Mouse (Mus musculus): ENCODE measurements around the gene Camk1g. TPM values are rescaled to one million over a fixed set of nuclear protein-coding genes. Genes with fewer than 3 reads are reported as not detected.

Camk1g gene
- total RNA-seq, 2 experiments from 2014 or later = 1.8 to 3.6 TPM

DNA sequence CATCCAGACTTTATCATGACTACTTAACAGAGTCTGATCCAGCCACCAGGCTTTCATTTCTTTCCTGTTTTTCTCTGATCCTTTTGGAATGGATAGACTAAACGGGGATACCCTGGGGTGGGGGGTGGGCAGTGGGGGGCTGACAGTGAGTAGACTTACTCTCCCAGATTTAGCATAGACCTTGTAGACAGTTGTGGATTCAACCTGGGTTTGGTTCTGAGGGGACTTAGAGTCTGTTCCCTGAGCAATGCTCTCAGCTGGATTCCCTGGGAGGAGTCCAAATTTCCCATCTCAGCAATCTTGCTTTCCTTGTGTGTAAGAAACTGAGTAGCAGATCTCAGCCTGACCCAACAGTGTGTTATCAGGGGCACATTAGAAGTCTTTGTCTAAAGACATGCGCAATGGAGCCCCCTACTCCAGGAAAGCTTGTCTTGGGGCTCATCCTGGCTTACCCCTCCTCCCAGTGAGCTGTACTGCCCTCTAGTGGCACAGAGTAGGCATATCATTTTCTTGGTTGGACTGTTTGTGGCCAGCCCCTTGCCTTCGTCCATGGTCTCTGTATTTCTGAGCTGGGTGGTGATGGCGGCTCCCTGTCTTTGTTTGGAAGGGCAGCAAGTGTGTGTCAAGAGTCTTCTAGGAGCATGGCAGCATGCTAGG, 6.5 kb upstream of the Camk1g start:
- no peak for DNase-seq (ENCODE audit: low spot score in 2 of 2)

DNA sequence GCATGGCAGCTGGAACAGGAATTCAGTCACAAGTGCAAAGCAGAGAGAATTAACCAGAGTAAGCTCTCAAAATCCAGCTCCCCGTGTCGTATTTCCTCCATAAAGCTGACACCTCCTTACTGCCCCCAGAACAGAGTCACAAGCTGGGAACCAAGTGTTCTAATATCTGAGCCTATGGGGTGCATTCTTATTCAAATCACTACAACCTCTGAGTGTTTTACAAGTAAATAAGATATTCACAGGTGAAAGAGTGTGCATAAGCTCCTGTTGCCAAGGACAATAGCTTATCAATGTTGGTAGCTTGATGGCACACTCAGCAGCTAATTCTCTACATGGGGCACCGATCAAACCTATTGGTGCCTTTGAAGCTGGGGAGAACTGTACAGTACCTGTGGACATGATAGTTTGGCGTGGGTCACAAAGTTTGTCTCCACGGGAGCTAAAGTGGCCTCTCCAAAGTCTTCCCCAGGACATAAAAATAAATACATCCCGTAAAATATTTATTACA, 3.9 kb upstream of the Camk1g start:
- DNase-seq (ENCODE audit: low spot score in 2 of 2) = no peak

DNA sequence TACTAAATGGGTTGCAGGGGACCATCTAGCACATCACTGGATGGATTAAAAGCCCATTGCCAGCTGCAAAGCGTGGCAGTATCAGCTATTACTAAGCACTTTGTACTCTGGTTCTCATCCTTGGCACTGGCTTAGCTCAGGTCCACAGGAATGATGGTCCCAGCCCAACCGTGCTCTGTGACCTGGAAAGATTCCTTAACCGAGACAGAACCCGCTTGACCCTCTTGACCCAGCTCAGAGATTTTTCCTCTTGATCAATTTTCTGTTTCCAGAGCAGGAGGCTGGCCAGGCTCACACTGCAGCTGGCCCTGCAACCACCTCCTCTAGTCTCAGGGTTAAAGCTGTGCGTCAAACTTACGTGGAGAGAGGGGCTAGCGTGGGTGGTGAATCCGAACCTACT, 1.0 kb downstream of the Camk1g start:
- no peak for DNase-seq (ENCODE audit: low spot score in 2 of 2)

DNA sequence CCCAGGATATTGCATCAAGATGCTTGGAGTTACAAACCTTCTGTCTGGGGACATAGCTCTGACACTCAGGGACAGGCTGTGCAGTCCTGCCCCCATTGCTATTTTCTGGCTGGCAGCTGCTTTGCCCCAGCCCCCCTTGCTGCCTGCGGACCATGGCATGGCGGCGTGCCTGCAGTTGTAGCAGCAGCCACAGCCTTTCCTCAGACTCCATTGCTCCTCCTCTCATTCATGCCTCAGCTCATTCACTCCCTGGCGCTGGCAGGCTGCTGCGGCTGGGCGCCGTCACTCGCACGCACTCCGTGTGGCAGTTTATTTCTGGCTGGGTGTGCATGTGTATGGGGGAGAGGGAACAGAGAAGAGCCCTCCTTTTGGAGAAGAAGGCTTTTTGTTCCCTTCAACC, 2.0 kb downstream of the Camk1g start:
- no peak for DNase-seq (ENCODE audit: low spot score in 2 of 2)

DNA sequence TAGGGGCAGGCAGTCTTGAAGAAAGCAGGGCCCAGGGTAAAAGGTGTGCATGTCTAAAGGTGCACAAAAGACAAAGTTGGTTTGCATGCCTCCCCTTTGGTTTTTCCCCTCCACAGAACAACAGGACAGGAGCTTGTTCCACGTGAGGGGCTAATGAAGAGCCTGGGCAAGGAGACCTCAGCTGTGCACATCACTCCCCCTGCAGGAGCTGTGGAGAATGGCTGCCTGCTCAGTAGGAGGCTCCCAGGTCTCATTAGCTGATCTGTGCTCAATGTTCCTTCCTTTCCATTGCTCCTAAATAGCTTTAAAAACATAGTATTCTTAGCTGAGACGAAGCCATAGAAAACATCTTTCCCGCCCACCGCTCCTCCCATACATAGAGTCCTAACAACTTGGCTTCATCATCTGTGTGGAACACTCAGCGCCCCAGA, 6.3 kb downstream of the Camk1g start:
- peak in 1 of 2 experiments; percentile 11 for DNase-seq (ENCODE audit: low spot score in 2 of 2)

DNA sequence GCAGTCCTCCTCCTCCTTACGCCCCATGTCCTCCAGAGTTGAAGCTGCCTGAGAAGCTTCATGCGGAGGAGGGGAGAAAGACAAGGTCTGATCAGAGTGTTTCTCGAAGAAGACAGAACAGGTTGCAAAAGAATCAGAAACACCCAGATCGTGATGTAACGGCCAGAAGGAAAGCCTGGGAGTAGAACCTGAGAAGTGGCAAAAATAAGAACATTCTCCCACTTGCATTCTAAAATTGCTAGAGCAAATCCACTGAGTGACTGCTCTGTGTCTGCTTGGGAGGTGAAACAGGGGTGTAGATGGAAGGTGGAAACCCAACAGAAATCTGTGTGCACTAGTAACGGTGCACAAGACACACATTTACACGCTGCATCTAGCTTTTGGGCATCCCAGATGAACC, 8.0 kb downstream of the Camk1g start:
- DNase-seq (ENCODE audit: low spot score in 2 of 2) = no peak

DNA sequence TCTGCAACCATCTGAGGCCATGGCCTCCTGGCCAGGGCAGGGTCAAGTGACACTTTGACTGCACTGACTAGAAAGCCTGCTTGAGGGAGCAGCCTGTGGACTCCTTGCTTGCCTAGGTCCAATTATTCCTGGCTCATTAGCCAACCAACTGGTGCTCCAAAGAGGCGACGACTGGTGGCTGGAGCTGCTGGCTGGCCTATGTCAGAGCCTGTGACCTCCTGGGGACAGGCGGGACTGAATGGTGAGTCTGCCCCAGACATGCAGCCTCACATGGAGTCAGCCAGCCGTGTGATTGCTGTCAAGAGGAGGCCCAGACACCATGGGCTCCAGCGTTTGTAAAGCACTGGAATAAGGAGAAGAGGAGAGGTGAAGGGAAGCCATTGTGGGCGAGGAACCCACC, 8.9 kb downstream of the Camk1g start:
- no peak for DNase-seq (ENCODE audit: low spot score in 2 of 2)

DNA sequence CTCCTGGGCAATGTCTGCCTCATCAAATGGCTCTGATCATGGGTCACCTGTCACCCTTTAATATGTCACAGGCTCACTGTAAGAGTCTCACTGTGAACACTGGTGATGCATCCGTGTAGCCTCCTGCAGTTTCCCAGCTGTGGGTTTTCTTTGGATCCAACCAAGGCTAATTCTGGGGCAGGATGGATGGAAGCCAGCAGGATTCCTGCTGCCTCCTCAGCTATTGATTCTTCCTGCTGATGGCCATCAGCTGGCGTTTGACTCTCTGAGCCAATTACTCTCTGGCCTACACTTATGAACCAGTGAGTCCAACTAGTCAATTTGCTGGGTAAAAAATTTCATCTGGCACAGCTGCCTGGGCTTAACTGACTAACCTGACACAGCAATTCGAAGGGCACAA, 10.9 kb downstream of the Camk1g start:
- DNase-seq (ENCODE audit: low spot score in 2 of 2) = no peak

DNA sequence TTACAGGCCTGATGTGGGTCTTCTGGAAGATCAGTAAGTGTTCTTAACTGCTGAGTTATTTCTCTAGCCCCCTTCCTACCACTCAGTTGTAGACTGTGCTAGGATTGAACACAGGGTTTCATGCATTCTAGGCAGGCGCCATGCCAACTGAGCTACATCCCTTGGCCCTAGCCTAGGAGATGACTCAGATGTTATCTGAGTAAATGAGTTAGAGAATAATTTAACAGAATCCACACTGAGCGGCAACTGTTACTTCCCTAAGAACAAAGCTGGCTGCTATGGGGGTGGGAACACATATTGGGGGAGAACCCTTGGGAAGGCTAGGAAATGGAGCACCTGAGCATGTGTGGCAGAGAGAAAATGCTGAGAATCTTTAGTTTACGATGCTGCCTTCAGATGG, 18.5 kb downstream of the Camk1g start:
- DNase-seq (ENCODE audit: low spot score in 2 of 2) = no peak

DNA sequence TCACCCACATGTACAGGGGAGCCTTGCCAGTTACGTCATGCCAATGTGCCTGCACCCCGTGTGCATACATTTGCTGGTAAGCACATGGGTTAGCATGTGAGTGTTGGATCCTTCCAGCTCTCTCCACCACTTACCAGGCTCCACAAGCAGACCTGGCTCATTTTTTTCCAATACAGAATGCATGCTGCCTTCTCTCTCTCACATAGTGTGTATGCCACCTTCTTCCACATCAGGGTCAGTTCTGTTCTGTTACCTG, 19.6 kb downstream of the Camk1g start:
- no peak for DNase-seq (ENCODE audit: low spot score in 2 of 2)

DNA sequence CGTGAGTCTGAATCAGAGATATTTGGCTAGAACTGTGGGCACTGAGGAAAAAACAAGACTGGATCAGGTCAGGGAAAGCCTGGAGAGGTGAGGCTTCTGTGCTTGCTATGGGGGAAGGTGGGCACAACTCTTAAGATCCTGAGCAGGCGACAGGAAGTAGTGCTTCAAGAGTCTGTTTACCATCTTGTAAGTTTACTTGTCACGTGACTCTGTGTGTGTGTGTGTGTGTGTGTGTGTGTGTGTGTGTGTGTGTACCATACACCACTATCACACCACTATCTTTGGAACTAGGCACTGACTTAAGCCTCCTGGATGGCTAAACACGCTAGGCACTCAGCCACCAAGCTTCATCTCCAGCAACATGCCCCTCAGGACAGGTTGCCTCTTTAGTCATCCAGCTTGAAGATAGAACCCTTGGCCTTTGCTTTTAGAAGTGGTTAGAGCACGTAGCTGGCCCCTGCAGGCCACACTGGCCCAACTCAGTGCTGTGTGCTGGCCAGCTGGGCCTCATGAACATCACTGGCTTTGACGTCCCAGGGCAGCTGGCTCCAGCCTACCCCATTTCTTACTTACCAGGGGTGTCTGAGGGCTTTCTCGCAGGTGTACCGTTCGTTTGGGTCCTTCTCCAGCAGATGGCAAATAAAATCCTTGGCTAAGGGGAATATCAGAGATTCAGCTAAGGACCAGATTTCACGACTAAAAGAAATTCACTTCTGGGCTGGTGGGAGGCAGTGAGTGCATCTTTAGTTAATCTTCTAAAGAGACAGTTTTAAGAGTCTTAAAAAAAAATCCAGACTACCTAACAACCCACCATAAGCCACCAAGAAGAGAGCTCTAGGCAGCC, 20.2 kb downstream of the Camk1g start:
- no peak for DNase-seq (ENCODE audit: low spot score in 2 of 2)

DNA sequence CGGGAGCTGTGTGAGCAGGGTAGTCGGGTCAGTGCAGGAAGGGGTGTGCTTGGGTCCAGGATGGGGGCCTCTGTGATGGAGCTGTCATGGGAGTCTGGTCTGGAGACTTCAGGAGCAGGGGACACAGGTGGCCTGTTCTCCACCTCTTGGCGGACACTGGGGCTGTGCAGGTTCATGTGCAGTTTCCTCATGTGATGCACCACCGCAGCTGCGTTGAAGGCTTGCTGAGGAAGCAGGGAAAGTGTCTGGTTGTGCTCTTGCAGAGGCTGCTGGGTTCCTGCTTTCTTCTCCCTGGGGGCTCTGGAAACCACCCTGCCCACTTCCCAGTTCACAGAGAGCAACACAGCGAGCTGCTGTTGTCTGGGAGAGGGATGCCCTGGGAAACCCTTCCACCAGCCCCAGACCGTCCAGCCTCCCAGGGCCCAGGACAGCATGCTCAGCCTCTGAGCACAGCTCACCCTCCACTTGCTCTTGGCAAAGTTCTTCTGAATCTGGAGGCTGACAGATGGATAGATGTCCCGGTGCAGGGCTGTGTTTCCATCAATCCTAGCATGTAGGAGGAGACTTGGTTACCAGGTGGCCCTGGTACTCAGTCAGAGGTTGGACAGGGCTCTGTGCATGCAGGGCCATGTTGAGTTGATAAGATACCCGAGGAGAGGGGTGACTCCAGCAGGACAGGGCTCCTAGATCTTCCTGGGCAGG, 21.7 kb downstream of the Camk1g start:
- no peak for DNase-seq (ENCODE audit: low spot score in 2 of 2)

DNA sequence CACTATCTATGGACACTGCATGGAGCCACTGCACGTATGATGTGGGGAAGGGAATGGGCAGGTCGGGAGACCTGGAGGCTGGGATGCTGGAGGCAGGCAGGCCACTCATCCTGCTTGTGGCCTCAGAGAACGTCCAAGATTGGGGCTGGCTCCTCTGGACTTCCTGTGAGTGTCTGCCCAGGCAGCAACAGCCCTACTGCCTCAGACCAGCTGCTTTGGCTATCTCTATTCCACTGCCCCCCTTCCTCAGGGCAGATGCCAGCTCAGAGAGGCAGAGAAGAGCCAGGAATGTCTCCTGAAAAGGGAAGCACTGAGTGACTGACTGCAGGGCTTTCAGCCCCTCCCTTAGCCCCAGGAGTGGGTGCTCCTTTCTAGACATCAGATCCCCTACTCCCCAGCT, 23.2 kb downstream of the Camk1g start:
- no peak for DNase-seq (ENCODE audit: low spot score in 2 of 2)

DNA sequence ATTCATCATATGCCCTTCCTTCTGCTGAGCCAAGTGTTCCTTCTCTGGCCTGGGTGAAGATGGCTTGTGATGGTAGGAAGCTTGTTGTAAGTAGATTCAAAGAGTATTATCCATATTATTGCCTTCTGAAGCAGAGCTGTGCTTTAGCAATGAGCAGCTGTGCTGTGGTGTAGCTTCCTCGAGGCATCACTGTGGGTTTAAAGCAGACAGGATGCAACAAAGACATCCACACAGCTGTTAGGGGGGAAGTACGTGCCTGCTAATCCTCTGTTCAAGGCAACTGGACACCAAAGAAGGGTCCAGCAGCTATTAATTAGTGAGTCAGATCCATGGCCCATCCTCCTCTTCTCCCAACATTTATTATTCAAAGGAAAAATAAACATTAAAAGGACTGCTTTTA, 25.1 kb downstream of the Camk1g start:
- no peak for DNase-seq (ENCODE audit: low spot score in 2 of 2)

DNA sequence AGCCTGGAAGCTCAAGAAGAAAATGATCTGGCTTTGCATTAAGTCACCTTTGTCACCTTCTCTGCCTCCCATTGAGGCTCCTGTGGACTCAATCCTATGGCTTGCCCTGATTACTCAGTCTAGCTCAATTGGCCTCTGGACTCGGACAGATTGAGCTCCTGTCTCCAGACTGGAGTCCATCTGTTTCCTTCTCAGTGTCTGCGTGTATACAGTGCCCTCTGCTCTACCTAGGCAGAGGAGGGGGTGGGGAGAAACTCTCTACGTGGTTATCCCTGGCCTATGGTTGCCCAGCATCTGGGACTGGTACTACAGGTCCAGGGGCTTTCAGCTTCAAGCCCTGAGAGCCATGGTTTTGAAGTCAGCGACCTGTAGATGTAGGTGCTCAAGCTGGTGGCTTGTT, 26.2 kb downstream of the Camk1g start:
- DNase-seq (ENCODE audit: low spot score in 2 of 2) = no peak

DNA sequence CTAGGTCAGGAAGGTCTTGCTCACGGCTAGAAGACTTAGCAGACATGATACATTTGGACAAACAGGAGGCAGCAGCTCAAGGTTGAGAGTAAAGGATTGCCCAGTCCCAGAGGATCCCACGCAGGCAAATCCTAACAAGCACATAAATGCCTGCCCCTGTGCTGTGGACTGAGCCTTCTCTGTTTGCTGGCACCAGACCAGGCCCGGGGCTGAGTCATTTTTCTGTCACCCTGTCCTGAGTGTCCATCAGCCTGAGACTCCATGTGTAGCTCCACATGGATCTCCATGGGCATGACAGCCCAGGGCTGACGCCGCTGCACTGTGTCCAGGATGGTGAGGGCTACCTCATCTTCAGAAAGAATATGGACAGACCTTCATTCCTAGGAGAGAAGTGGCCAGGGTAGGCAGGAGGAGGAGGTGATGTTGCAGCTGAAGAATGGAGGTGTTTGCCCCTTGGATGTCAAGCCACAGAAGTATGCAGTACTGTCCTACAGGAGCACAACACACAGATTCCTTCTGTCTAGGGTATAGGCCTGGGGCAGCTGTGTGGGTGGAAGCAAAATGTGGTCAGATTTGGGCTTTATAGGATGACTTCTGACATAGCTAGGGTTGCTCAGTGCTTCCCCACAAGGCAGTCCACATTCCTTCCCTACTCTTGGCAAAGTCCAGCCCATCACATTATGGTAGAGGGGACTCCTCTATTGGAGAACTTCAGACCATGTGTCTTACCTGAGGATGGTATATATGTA, 27.7 kb downstream of the Camk1g start:
- no peak for DNase-seq (ENCODE audit: low spot score in 2 of 2)

DNA sequence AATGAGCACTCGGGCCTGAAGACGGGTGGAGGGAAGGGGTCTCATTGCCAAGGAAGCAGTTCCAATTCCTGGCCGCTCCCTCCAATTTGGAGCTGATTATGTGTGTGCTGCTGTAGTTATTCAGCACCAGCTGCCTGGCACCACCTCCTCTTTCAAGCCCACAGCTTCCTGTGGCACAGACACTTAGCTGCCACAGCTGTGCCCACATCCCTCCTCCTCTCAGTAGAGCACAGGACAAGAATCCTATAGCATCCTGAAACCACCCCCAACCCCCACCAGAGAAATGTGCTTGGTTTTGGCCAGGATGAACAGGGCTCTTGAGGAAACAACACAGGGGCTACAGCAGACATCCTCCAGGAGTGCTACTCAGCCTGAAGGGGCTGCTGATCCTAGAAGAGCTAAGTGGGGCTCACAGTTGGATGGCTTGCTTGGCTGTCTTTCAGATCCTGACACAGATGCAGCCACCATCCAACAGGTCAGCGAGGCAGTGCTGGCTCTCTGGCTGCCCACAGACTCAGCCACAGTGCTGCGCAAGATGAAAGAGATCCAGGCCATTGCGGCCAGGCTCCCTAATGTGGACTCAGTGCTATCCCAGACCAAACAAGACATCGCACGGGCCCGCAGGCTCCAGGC, 31.6 kb downstream of the Camk1g start:
- DNase-seq (ENCODE audit: low spot score in 2 of 2) = no peak

DNA sequence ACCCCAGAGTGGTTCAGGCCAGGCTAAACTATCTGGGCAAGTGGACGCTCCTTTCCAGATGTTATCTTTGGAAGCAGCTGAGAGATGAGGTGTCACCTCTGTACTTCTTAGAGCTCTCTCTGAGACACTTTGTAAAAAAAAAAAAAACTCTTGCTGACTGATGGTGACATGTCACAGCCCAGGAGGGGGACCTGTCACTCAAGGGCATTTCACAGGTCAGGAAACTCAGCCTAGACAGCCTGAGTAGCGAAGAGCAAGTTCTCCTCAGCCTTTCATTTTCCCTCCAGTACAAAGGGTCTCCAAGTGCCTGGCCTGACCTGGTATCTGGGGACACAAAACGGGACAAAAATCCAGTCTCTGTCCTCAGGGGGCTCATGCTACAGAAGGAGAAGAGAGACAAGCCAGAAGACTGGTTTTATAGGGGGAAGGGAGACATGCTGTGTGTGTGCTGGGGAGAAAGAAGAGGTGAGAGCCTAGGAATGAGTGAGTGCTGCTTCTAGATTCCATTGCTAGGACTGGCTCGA, 32.2 kb downstream of the Camk1g start:
- DNase-seq (ENCODE audit: low spot score in 2 of 2) = no peak

DNA sequence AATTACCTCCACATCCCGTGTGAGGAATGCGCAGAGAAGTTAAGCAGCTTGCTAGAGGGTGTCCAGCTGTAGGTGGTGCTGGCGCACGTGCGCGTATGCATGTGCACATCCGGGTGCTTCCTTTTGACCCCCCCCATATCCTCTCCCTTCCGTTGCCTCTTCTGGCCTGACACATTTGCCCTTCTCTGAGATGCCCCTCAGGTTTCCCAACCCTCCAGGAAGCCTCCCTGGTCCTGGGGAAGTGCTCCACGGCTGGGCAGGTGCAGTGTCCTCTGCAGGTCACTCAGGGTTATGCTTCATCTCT, 33.1 kb downstream of the Camk1g start:
- no peak for DNase-seq (ENCODE audit: low spot score in 2 of 2)

DNA sequence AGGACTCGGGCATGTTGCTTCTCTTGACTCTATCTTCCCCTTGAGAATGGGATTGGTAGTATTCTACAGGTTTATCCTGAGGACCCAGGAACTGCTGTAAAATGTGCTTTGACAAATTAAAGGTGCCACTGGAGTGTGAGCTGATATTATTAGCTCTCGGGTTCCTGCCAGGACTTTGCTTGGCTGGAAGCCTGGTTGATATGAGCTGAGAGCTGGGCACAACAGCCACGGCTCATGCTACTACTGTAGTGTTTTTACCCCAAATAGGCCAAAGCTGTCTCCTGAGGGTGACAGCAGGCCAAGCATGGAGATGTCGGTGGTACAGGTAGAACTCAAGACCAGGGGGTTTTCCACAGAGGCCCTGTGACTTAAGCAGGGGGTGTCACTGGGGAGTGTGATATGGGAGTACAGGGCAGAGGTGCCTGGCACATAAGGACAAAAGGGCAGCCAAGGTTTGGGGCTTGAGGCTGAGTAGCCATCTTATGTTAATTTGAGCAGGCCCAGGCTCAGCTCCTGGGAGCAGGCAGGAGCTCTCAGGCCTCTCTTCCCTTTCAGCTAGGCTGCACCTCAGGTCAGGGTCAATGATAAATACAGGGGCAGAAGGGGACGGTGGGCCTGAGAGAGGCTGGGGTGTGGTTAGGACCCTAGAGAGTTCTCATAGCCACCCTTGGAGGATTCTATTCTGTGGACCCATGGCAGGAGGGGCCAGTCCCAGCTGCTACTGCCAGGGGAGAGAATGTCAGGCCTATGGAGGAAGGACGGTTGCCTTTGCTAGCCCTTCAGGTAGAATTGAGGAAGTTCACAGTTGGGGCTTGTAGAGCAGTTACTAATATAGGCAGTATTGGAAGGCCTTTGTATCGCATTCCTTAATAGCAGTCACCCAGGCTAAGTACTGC, 33.7 kb downstream of the Camk1g start:
- DNase-seq (ENCODE audit: low spot score in 2 of 2) = no peak

Measured in adrenal gland, postnatal 4 days (tissue).